Mouse (Mus musculus): ENCODE data around the gene Lmna. TPM values are rescaled to one million over a fixed set of nuclear protein-coding genes. Genes with fewer than 3 reads are reported as not detected.

Gene Lmna
- total RNA-seq, 2 experiments from 2014 or later: 0.41 TPM; not detected in 1

DNA sequence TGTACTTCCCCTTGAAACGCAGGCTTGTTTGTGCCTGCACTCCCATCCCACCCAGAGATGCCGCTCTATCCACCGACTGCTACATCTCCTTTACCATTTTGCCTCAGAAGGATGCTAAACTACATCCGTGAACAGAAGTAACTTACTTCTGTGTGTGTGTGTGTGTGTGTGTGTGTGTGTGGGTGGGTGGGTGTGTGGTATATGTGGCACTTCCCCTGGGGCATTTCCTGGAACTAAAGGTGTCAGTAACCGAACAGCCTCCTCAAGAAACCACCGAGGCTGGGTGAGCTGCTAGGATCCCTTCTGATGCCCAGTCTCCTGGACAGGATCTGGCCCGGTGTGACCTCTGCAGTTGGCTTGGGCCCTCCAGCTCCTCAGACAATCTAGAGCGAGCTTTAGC lies 55.8 kb downstream of the Lmna start:
- 0 out of 2 replicates have a peak, but pooled peaks have one; percentile 3 for ATAC-seq (replicated peaks; ENCODE audit: poor library complexity, severe bottlenecking)

DNA sequence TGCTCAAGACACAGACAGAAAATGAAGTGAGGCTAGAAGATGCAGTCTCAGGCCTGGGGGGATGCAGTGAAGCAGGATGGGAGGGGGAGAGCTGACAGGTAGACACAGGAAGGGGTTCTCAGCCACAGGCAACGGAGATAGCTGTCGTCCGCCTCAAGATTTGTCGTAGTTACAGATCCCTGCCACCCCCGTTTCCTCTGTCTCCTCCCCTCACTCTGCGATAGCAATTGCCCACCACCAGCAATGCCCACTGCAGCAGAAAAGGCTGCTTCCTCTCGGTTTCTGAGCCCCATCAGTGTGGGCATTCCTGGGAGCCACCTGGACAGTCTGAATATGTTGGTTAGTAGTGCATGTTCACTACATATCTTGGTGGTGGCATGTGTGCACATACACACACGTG lies 56.4 kb downstream of the Lmna start:
- ATAC-seq (replicated peaks; ENCODE audit: poor library complexity, severe bottlenecking): no peak

DNA sequence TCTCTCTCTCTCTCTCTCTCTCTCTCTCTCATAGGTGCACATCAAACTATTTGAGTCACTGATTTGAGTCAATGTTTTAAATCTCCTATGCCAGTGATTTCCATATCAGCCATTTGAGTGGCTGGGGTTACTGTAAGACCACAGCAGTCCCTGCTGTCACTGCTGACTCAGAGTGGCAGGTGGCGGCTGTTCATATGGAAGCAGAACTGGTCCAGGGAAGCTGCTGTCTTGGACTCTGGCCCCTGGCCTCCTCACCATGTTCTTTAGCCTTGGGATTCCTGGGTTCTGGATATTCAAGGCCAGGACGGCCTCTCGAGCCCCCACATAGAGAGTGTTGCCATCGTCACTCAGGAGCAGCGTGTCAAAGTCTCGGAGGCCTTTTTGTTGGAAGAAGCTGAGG lies 57.0 kb downstream of the Lmna start:
- no peak for ATAC-seq (replicated peaks; ENCODE audit: poor library complexity, severe bottlenecking)

DNA sequence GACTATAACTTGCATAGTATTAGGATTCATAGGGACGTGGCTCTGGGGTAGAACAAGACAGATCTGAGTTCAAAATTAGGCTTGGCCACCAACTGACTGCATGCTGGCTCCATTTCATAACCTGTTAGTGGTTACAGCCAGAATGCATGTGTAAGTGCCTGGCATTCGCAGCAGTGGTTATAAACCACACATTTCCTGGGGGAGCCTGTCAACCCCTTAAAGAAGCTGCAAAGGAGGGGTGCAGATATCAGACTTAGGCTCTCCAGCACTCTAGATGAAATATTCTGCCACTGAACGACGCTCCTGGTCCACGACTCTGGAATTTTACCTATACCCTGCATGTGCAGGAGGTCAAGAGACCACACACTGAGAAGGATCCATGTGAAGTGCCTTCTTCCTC lies 57.5 kb downstream of the Lmna start:
- ATAC-seq (replicated peaks; ENCODE audit: poor library complexity, severe bottlenecking): peak; percentile 18

DNA sequence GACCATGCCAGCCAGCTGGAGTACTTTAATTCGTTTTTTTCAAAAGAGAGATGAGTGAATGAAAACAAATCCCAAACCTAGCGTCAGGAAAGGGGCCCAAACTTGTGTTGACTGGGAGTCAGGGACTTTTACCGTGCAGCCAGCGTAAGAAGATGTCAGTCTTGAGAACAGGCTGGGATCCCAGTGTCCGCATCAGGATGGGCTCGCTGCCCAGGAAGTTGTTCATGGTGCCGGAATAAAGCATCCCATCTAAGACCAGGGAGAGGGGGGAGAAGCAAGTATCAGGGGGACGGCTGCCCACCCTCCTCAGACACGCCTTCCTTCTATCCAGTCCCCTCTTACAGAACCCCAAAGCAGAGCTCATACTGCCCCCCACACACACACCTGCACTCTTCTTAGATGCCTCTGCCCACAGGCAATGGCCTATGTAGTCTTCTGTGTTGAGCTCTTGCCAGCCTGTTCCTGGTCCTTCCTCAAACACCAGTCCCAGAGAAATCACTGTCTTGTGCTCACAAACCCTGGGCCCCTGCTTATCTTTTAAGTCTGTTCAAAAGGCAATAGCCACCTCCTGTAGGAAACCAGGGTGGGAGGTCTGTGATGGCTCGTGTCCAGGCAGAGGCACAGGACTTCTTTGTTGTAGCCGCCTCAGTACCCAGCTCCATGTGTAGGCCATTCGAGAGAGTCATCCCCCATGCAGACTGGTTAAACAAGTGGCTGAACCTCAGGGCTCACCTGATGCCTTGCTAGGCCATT lies 59.2 kb downstream of the Lmna start:
- no peak for ATAC-seq (replicated peaks; ENCODE audit: poor library complexity, severe bottlenecking)

DNA sequence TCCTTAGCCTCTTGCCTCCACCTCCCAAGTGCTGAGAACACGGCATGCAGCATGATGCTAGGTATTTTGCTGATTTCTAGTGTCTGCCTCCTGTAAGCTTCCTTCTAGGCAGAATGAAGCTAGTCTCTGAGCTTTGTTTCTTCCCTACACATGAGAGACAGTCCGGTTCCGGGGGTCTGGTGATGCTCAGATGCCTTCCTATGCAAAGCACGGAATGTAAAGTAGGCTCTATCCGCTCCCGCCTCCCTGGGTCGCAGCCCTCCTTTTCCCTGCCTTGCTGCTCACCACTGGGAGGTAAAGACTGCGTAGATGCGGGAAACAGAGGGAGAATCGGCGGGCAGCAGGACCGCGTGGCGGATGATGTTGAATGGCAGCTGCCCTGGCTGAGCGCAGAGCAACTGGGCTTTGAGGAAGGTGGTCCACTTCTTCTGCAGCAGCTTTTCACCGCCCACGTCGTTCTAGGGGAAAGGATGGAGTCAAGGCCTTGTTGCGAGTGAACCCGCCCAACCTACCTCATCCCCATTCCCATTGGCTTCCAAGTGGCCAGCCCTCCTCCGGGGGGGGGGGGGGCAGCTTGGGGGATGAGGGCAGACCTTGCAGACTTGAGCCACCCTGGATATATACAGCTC lies 60.2 kb downstream of the Lmna start:
- ATAC-seq (replicated peaks; ENCODE audit: poor library complexity, severe bottlenecking): no peak

DNA sequence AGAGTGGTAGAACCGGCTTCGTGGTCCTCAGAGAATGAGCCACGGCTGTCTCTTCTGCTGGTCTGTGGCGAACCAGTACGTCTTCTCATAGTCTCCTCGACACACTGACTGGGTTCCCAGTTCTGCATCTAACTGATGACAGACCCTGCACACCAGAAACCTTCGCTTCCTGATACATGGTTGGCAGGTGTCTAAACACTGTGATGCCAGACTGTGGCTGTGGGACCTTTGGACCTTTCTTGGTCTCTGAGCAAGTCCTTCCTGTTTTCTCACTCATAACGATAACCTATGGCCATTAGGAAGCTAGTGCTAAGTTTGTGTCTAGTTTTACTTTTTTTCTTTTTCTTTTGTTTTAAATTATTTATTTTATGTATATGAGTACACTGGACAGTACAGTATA lies 61.3 kb downstream of the Lmna start:
- peak; percentile 34 for ATAC-seq (replicated peaks; ENCODE audit: poor library complexity, severe bottlenecking)

DNA sequence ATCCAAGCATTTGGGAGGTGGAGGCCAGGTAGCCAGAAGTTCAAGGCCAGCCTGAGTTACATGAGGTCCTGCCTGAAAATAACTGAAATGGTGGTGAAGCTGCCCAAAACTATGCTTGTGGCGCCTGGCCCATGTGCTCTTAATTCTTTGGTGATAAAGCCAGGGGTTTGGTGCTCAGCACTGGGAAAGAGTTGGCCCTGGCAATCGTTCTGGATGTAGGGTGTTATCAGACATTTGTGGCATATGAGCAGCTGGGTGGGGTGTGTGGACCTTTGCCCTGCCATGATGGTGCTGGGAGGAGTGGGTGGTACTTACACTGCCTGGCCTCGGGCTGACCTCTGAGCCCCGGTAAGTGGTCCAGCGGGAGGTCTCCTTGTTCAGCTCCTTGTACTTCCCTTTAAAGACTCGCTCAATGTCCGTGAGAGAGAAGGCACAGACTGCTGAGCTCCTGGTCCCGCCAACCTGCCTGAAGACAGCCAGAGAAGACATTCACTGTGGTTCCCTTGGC lies 62.0 kb downstream of the Lmna start:
- ATAC-seq (replicated peaks; ENCODE audit: poor library complexity, severe bottlenecking): no peak

DNA sequence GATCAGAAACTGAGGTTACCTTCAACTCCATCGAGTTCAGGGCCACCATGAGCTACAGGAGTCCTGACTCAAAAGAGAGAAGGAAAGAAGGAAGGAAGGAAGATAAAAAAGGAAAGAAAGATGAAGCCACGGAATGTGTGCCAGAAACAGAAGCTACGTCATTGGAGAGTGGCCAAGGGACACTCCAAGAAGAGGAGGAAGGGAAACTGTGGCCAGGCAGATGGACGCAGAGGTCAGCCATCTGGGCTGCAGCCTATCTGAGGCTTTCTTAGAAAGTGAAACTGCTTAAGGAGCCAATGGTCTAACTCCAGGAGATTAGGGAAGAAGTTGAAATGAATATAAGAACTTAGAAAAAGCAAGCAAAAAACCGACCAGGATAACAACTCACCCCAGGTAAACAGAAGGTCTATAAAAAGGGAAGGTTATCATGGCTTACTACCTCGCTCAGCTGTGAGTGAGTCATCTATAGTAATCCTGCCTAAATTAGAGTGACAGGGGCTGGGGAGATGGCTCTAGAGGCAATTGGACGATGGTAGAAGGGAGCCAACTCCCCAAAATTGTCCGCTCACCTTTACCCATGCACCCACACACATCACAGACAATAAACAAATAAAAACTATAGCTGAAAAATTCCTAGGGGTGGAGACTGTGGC lies 63.2 kb downstream of the Lmna start:
- peak; percentile 59 for ATAC-seq (replicated peaks; ENCODE audit: poor library complexity, severe bottlenecking)

DNA sequence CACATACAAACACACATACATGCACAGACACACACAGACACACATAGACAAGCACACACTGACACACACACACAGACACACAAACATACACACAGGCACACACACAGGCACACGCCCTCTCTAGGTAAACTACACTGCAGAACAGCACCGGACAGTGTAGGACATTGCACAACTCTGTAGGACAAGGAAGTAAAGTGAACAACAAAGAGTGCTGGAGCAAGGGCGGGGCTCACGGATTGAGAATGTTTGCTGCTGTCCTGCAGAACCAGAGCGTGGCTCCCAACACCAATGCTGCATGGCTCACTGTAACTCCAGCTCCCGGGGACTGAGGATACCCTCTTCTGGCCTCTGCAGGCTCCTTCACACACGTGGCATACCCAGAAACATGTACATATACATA lies 66.9 kb downstream of the Lmna start:
- ATAC-seq (replicated peaks; ENCODE audit: poor library complexity, severe bottlenecking): peak; percentile 75

DNA sequence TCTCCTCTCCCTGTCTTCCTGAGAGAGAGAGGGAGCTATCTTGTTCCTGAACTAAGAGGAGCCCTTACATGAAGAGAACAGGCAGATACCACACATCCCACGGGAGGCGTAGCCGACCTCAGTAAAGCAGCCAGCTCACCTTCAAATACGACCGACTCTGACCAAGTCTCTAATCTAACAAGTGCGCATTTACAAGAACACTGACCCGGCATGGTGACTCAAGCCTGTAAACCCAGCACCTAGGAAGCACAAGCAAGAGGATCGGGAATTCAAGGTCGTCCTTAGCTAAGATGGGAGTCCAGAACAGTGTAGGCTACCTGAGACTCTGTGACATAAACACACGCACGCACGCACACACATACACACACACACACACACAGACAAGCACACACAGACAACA lies 67.3 kb downstream of the Lmna start:
- ATAC-seq (replicated peaks; ENCODE audit: poor library complexity, severe bottlenecking): no peak

DNA sequence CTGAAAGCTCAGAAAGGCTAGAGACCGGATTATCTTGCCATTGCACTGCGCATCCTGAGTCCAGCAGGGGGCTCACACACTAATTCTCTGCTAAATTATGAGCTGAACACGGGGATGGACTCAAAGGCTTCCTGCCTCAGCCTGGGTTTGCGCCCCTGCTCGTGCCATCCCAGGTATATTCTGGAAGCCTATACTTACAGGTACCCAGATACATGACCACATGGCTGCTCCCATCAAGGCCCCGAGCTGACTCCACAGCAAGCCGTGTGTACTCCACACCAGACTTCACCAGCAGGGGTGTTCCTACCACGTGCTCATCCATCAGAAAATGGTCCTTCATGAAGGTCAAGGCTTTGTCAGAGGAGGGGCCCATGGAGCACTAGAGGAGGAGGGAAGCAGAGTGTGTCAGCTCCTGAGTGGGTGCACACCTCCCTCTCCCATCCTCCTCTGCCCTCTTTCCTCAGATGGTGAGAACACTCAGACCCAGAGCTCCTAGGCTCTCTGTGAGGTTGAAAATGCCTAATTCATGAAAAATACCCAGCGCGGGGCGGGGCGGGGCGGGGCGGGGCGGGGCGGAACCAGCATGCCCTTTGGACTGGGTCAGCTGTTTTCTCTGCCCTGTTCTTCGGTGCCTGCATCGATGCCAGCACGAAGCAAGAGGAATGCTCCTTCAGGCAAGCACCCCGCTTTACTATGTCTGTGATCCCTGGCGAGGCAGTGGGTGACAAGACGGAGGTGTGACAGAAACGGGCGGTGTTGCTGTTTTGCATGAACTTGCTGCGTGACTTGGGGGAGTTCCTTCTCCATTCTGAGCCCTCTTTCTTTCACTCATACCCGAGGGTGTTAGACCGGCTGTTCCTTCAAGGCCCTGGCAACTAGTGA lies 69.0 kb downstream of the Lmna start:
- ATAC-seq (replicated peaks; ENCODE audit: poor library complexity, severe bottlenecking): peak; percentile 16; the same call in 1 of the 2 replicates

DNA sequence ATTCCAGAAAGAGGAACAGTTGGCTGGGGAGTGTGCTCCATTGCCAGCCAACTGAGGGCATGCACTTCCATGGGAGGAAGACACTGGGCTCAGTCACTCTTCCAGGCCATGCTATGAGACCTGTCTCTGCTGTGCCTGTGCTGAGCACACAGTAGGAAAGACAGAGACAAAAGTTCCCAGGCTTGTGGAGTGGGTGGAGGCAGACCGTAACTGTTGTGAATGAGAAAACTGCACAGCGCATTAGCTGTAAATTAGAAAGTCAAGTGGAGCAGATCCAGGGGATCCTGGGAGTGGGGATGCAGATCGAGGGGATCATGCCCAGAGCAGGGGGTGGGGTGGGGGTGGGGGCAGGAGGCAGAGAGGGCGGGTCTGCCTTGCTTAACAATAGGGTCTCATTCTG lies 70.2 kb downstream of the Lmna start:
- no peak for ATAC-seq (replicated peaks; ENCODE audit: poor library complexity, severe bottlenecking)

DNA sequence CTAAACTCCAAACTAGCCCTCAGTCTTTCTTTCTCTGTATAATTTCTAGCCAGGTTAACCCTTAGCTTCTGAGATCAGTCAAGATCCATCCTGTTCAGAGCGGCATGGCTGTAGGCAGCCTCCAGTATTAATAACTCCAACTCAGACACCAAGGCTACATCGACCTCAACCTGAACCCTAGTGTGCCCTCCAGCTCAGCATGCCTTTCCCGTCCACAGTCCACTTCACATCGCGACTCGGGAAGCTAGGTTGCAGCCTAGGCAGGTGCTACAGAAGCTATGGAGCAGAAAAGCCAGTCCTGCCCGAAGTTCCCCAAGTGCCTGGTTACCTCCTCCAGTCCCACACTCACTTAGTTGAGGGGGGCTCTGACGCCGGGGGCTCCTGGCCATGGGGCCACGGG lies 72.3 kb downstream of the Lmna start:
- no peak for ATAC-seq (replicated peaks; ENCODE audit: poor library complexity, severe bottlenecking)

DNA sequence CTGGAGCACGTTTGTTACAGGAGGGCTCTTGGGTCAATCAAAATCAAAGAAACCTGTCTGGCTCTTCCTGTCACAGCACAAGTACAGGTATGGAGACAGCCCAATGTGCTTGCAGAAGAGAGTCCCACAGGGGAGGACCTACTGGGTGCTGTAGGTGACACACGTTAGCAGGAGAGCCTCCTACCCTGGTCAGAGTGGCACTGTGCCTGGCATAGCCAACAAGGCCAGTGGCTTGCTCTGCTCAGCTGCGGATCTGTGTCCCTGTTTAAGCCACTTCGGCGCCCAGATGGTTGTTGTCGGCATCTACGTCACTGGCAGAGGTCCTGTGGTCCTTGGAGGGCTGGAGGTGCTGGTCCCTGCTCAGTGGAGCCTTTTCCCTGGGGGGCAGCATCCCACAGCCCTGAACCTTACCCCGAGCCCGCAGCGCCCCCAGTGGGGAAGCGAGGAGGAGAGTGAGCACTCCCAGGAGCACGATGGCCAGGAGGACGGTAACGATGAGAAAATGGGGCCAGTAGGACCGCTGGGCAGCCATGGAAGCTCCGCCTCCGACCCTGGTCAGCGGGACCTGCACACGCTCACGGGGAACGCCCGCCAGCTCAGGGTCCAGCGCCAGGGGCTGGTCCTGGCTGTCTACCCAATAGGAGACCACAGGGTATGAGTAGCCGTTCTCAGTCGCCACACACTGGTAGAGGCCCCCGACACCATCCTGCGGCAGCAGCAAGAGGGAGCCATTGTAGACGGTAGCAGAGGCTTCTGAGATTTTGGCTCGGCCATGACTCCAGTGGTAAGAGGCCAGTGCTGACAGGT lies 73.2 kb downstream of the Lmna start:
- peak; percentile 61 for ATAC-seq (replicated peaks; ENCODE audit: poor library complexity, severe bottlenecking)

DNA sequence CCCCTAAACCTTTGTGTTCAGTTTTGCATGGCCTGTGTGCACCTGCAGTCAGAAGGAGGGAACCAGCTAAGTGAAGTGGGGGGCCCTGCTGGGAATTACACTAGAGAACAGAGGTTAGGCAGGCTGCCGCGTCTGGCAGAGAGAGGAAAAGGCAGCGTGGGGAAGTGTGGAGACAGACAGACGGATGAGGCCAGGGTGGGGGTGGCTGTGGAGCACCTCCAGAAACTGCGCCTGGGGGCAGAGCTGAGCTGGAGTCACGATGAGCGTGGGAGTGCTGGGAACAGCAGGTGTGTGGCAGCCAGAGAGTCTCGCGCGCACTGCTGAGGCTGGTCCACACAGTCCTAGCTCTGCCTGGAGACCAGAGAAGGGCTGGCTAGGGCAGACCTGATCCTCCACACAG lies 74.2 kb downstream of the Lmna start:
- no peak for ATAC-seq (replicated peaks; ENCODE audit: poor library complexity, severe bottlenecking)
